Mouse (Mus musculus) testis, adult 2 months (tissue): ENCODE data around the gene Rasip1. TPM values are rescaled to one million over a fixed set of nuclear protein-coding genes. Genes with fewer than 3 reads are reported as not detected.
A peak's percentile ranks its signal among the peaks of the same experiment; 100 is the strongest.

Source experiments
- H3K27ac ChIP-seq: fragments of 200-500 bp; 2 replicates; pipeline ENCODE4 v1.5.1; 2012; ENCODE audit warnings: low read depth, low read length; ENCODE audit not compliant: control insufficient read depth, insufficient read depth
- H3K27me3 ChIP-seq: fragments of 200-500 bp; 2 replicates; pipeline ENCODE4 v1.6.1; 2012; ENCODE audit warnings: mild to moderate bottlenecking, low read length, moderate library complexity; ENCODE audit not compliant: control insufficient read depth, insufficient read depth
- H3K36me3 ChIP-seq: fragments of 200-500 bp; 2 replicates; pipeline ENCODE4 v1.6.1; 2012; ENCODE audit warnings: mild to moderate bottlenecking, low read length; ENCODE audit not compliant: control insufficient read depth, insufficient read depth
- H3K4me1 ChIP-seq: fragments of 200-500 bp; 2 replicates; pipeline ENCODE4 v1.6.1; 2012; ENCODE audit warnings: low read length; ENCODE audit not compliant: control insufficient read depth, insufficient read depth
- H3K4me3 ChIP-seq: fragments of 200-500 bp; 2 replicates; pipeline ENCODE4 v1.5.1; 2012; ENCODE audit warnings: low read depth, mild to moderate bottlenecking, low read length, moderate library complexity, mixed read lengths; ENCODE audit not compliant: control insufficient read depth
- CTCF ChIP-seq: fragments of 200-500 bp; IDR thresholded peaks from 2 replicates; pipeline ENCODE4 v1.5.1; 2012; ENCODE audit warnings: low read depth, mild to moderate bottlenecking, inconsistent platforms, low read length, moderate library complexity; ENCODE audit not compliant: control insufficient read depth, insufficient read depth, insufficient replicate concordance
- POLR2A ChIP-seq: fragments of 200-500 bp; IDR thresholded peaks from 2 replicates; pipeline ENCODE4 v1.6.1; 2012; ENCODE audit warnings: low read depth, mild to moderate bottlenecking, inconsistent platforms, low read length, moderate library complexity; ENCODE audit not compliant: control insufficient read depth
- polyA plus RNA-seq: library from polyadenylated mRNA; depleted of rRNA; stranded (reverse); fragments of >200 nt; gene quantifications from 2 replicates; pipeline ENCODE4 v1.2.3, GENCODE M21; 2012

Rasip1 gene
- polyA plus RNA-seq, 1 experiment, result 5.1 TPM

DNA sequence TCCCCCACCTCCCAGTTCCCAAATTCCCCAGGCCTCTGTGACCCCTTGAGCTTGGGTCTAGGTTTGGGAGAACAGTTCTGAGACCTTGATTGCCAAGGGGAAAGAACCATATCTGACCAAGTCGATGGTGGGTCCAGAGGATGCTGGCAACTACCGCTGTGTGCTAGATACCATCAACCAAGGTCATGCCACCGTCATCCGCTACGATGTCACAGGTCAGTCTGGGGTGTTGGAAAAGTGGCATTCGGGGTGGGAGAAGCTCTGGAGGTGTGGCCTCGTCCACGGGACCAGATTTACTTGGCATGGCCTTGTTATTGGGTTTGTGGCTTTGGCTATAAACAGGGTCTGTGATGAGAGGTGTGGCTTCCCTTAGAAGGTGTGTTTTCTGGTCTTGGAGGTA, 1.8 kb upstream of the Rasip1 start:
- no peak for TF ChIP-seq POLR2A
- no peak for TF ChIP-seq CTCF
- Histone ChIP-seq H3K27me3 (no peaks in the 10 kb centered on the region), H3K27ac (no peak overlapping the region), H3K36me3 (no peaks in the 10 kb centered on the region), H3K4me3 (no peak overlapping the region), H3K4me1 (peaks cover 23% of the 10 kb centered on the region)

DNA sequence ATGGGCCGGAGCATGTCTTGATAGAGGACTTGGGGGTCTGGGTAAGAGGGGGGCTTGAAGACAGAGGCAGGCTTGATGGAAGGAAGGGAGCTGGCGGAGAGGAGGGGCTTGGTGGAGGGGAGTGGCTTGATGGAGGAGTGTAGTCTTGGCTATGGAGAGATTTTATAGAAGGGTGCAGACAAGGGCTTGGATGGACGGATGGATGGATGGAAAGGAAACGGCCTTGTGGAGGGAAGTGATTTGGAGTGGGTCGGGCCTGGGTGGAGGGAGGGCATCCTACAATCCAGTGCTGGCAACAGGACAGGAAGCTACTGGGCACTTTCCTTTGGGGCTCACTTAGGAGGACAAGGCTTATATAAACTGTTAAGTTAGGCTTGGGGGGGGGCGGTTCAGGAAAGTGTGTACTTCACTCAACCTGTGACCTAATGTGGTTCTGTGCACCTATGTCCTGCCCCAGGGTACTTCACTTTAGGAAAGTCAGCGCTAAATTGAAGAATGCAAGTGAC, 664 bp upstream of the Rasip1 start:
- Histone ChIP-seq H3K27me3 (no peaks in the 10 kb centered on the region), H3K4me3 (no peak overlapping the region), H3K27ac (no peak overlapping the region)

DNA sequence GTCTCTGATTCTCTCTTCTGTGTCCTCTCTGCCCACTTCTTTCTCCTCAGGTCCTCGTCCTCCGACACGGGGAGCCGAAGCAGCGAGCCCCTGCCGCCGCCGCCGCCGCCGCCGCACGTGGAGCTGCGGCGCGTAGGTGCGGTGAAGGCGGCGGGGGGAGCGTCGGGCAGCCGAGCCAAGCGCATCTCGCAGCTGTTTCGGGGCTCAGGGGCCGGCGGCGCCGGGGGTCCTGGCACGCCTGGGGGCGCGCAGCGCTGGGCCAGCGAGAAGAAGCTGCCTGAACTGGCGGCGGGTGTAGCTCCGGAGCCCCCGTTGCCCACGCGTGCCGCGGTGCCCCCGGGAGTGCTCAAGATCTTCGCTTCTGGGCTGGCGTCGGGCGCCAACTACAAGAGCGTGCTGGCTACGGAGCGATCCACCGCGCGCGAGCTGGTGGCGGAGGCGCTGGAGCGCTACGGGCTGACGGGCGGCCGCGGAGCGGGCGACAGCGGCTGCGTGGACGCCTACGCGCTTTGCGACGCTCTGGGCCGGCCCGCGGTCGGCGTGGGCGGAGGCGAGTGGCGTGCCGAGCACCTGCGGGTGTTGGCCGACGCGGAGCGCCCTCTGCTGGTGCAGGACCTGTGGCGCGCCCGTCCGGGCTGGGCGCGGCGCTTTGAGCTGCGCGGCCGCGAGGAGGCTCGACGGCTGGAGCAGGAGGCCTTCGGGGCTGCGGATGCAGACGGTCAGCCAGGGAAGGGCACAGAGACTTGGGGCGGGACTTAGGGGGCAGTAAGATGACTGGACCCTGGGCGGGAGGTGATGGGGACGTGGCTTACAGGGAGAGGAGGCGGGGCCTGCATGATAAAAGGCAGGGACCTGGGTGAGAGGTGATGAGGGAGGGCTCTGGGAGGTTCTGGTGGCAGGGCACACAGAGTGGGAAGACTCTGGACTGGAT, 1.3 kb downstream of the Rasip1 start:
- H3K36me3 ChIP-seq, result no peaks in the 10 kb centered on the region
- peak overlapping the region; percentile 87 for H3K4me3 ChIP-seq
- H3K4me1 ChIP-seq, result peaks cover 28% of the 10 kb centered on the region
- TF ChIP-seq POLR2A, result peak; percentile 27
- peak; percentile 81 for TF ChIP-seq CTCF
- H3K27me3 ChIP-seq, result no peaks in the 10 kb centered on the region
- peak overlapping the region; percentile 12 for H3K27ac ChIP-seq

More for the DNA sequence above, 664 bp upstream of the Rasip1 start:
- Histone ChIP-seq H3K4me1 (peaks cover 23% of the 10 kb centered on the region), H3K36me3 (no peaks in the 10 kb centered on the region)
- TF ChIP-seq CTCF (no peak), POLR2A (no peak)

DNA sequence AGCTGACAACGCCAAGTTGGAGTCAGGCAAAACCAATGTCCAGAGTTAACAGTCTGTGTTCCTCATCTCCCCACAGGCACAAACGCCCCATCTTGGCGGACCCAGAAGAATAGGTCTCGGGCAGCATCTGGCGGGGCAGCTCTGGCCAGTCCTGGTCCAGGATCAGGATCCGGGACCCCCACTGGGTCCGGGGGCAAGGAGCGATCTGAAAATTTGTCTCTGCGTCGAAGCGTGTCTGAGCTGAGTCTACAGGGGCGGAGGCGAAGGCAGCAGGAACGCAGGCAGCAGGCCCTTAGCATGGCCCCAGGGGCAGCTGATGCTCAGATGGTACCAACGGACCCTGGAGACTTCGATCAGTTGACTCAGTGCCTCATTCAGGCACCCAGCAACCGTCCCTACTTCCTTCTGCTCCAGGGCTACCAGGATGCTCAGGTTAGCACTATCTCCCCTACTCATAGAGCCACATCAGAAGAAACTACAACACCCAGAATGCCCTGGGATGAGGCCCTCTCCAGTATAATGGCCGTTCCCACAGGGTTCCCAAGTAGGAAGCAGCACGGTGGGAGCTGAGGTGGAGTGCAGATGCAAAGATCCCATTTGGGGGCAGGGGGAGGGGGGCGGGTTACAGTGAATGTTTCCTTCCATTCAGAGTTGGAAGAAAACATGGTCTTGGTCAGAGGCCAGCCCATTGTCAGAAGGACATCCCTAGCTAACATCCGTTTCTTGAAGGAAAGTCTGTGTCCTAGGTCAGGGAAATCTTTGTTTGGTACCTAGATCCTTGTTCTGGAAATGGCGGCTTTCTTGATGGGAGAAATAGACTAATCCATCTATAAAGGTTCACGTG, 3.0 kb downstream of the Rasip1 start:
- TF ChIP-seq CTCF (no peak), POLR2A (no peak)
- no peak overlapping the region for H3K27ac ChIP-seq
- no peak overlapping the region for H3K4me3 ChIP-seq
- H3K4me1 ChIP-seq, result peaks cover 28% of the 10 kb centered on the region
- H3K36me3 ChIP-seq, result no peaks in the 10 kb centered on the region
- H3K27me3 ChIP-seq, result no peaks in the 10 kb centered on the region

DNA sequence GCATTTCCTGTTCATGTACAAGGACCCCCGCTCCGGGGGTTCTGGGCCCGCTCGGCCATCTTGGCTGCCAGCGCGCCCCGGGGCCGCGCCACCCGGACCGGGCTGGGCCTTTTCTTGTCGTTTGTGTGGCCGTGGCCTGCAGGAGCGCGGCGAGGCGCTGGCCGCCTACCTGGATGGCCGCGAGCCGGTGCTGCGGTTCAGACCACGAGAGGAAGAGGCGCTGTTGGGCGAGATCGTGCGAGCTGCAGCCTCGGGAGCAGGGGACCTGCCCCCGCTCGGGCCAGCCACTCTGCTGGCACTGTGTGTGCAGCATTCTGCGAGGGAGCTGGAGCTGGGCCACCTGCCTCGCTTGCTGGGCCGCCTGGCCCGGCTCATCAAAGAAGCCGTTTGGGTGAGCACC, 5.2 kb downstream of the Rasip1 start:
- no peaks in the 10 kb centered on the region for H3K27me3 ChIP-seq
- no peaks in the 10 kb centered on the region for H3K36me3 ChIP-seq
- peaks cover 23% of the 10 kb centered on the region for H3K4me1 ChIP-seq
- H3K27ac ChIP-seq, result no peak overlapping the region
- H3K4me3 ChIP-seq, result no peak overlapping the region; the same call in 1 of the 2 replicates
- TF ChIP-seq CTCF (peak; percentile 15; the same call in 1 of the 2 replicates), POLR2A (no peak)

DNA sequence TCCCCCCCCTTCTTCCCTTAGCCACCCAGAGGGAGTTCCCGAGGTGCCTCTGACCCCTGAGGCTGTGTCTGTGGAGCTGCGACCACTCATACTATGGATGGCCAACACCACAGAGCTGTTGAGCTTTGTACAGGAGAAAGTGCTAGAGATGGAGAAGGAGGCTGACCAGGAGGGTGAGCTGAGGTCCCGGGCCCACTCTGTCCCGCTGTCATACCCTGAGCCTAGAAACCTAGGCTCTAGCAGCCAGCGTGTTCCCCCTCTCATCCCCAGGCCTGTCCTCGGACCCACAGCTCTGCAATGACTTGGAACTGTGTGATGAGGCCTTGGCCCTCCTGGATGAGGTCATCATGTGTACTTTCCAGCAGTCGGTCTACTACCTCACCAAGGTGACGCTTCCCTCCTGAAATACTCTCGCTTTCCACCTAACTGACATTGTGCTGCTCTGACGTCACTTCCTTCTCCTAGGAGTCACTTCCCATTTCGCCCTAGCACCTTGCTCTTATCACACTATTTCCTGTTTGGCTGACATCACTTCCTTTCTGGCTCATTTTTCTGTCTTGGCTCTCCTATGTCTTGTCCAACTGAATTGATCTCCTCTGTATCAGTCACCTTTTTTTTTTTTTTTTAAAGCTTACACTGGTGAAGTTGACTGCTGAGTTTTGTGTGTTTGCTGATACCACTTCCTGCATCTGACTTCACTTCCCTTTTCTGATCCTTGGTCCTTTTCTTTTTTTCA, 7.8 kb downstream of the Rasip1 start:
- H3K27me3 ChIP-seq, result no peaks in the 10 kb centered on the region
- no peak overlapping the region for H3K4me3 ChIP-seq
- TF ChIP-seq POLR2A, result no peak
- TF ChIP-seq CTCF, result no peak
- H3K27ac ChIP-seq, result no peak overlapping the region
- peaks cover 19% of the 10 kb centered on the region for H3K4me1 ChIP-seq
- H3K36me3 ChIP-seq, result no peaks in the 10 kb centered on the region
